Mouse (Mus musculus) midbrain, embryonic 10.5 days (tissue): ENCODE measurements around the gene Wdr38. TPM values are rescaled to one million over a fixed set of nuclear protein-coding genes. Genes with fewer than 3 reads are reported as not detected.

ENCODE experiments used
- DNase-seq: peaks from one replicate; pipeline ENCODE4 v3.0.0-alpha.2; 2017; ENCODE audit warnings: low spot score
- H3K27ac ChIP-seq: fragments of 300-500 bp; sonication (generic); replicated peaks from 2 replicates; pipeline ENCODE4 v1.5.1; 2016; ENCODE audit warnings: mild to moderate bottlenecking
- H3K27me3 ChIP-seq: fragments of 300-500 bp; sonication (generic); 2 replicates; pipeline ENCODE4 v1.6.1; 2016; ENCODE audit warnings: low read depth, mild to moderate bottlenecking; ENCODE audit not compliant: poor library complexity, severe bottlenecking
- H3K36me3 ChIP-seq: fragments of 300-500 bp; sonication (generic); 2 replicates; pipeline ENCODE4 v1.6.1; 2016; ENCODE audit warnings: mild to moderate bottlenecking, moderate library complexity
- H3K4me1 ChIP-seq: fragments of 300-500 bp; sonication (generic); 2 replicates; pipeline ENCODE4 v1.6.1; 2016
- H3K4me3 ChIP-seq: fragments of 300-500 bp; sonication (generic); 2 replicates; pipeline ENCODE4 v1.5.1; 2016; ENCODE audit warnings: mild to moderate bottlenecking, moderate library complexity
- H3K9me3 ChIP-seq: fragments of 300-500 bp; sonication (generic); replicated peaks from 2 replicates; pipeline ENCODE4 v1.6.1; 2016; ENCODE audit warnings: mild to moderate bottlenecking
- WGBS: fragments of 180-500 bp; shearing (Covaris S2); methylation state at CpG from one replicate; pipeline ENCODE4 v1.1.7; 2016; 5-methylcytosine and 5-hydroxymethylcytosine counted together
- polyA plus RNA-seq: library from polyadenylated mRNA; unstranded; fragments of >200 nt; fragmentation: Nextera tagmentation; extraction: Ambion mirVana; gene quantifications from 2 replicates; pipeline ENCODE4 v1.2.1, GENCODE M21; 2016

Gene Wdr38
- polyA plus RNA-seq, 1 experiment from 2014 or later: 1.9 TPM

DNA sequence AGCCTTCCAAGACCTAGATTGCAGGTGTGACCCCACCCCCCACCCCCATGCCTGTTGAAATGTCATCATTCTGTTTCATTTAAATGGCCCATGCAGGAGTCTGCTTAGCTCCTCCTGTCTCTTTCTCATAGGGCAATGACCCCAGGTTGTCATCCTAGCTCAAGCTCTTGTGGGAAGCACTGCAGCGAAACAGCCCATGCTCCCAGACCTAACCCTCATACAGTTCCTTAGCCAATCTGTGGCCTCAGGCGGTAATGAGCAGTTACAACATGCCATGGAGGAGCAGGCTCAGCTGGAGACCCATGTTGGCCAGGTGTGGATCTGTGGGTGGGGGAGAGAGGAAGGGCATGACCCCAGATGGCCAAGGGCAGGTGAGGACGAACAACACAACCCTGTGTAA is 22.1 kb upstream of the Wdr38 start:
- Histone ChIP-seq H3K27ac (no peak overlapping the region), H3K36me3 (no peaks in the 10 kb centered on the region), H3K4me3 (no peak overlapping the region), H3K4me1 (peaks cover 4% of the 10 kb centered on the region; the same call in 1 of the 2 replicates), H3K27me3 (no peaks in the 10 kb centered on the region), H3K9me3 (no peaks in the 10 kb centered on the region)
- no peak for DNase-seq
- WGBS: 86% methylated on average over 3 of the region's 3 CpGs

DNA sequence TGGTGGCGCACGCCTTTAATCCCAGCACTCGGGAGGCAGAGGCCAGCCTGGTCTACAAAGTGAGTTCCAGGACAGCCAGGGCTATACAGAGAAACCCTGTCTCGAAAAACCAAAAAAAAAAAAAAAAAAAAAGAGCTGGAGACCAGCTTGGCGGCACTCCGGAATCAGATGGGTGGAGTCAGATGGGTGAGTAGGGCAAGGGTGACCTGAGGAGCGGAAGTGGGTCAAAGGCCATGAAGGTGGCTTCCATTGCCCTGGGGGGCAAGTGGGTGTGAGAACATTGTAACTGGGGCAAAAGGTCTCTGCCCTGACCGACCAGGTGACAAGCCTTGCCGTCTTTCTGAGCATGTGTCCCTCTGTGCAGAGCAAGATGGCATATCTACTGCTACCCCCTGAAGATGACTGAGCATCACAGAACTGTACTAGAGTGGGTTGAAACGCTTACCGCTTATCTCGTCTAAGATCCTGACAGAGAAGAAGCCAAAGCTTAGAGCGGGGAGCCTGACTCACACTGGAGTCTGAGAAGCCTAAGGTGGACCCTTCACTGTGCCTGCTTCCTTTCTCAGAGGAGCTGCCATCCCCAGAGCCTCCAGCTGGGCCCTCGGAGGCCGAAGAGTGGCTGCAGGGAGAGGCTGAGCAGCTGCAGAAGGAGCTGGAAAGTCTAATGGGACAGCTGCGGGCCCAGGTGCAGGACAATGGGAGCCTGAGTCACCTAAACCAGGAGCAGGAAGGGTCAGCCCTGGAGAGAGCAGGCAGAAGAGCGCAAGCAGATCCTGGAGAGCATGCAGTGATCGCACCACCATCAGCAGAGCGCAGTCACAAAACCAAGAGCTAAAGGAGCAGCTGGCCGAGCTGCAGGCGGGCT is 21.1 kb upstream of the Wdr38 start:
- Histone ChIP-seq H3K4me1 (peaks cover 4% of the 10 kb centered on the region; the same call in 1 of the 2 replicates), H3K27ac (no peak overlapping the region), H3K4me3 (no peak overlapping the region), H3K9me3 (no peaks in the 10 kb centered on the region), H3K36me3 (no peaks in the 10 kb centered on the region), H3K27me3 (no peaks in the 10 kb centered on the region)
- 84% methylated on average over 21 of the region's 21 CpGs for WGBS
- DNase-seq: no peak

DNA sequence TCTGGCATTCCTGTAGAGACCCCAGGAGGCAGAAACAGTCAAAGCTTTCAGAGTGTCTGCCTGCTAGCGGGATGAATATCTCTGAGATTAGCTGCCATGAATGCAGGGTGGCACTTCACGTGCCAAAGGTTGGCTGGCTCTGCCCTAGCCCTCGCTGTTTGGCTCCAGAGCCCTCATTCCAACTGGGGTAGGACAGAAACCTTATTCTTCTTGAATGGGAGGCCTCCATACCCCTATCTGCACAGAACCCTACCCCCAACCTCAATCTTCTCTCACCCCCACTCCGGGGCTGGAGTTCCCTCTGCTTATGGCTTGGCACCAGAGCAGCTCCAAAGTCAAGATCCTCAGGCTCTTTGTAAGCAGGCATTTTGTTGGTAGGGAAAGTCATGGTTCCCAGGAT is 19.4 kb upstream of the Wdr38 start:
- no peaks in the 10 kb centered on the region for H3K36me3 ChIP-seq
- H3K4me1 ChIP-seq: peaks cover 4% of the 10 kb centered on the region; the same call in 1 of the 2 replicates
- H3K27me3 ChIP-seq: no peaks in the 10 kb centered on the region
- no peak for DNase-seq
- no peaks in the 10 kb centered on the region for H3K9me3 ChIP-seq
- H3K27ac ChIP-seq: 0 out of 2 replicates have a peak overlapping the region, but pooled peaks have one; percentile 17
- no peak overlapping the region for H3K4me3 ChIP-seq
- WGBS: 73% methylated on average over 4 of the region's 4 CpGs

DNA sequence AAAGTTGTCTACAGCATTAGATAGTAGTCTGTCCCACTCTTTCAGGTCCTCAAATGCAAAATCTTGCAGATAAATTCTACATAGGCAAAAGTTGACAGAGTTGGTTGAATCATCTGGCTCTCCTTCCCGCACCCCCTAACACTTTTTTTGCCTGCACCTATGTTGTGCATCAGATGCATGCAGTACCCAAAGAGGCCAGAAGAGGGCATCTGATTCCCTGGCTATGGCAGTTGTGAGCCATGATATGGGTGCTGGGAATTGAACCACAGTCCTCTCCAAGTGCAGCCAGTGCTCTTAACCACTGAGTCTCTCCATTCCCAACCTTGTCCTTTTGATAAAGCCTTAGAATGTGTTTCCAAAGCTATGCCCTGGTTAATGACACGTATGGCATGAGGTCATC is 13.8 kb upstream of the Wdr38 start:
- H3K27me3 ChIP-seq: no peaks in the 10 kb centered on the region
- H3K4me1 ChIP-seq: no peaks in the 10 kb centered on the region
- DNase-seq: no peak
- peaks cover 9% of the 10 kb centered on the region; the same call in 1 of the 2 replicates for H3K9me3 ChIP-seq
- no peak overlapping the region for H3K4me3 ChIP-seq
- 97% methylated on average over 2 of the region's 2 CpGs for WGBS
- H3K27ac ChIP-seq: no peak overlapping the region
- no peaks in the 10 kb centered on the region for H3K36me3 ChIP-seq

DNA sequence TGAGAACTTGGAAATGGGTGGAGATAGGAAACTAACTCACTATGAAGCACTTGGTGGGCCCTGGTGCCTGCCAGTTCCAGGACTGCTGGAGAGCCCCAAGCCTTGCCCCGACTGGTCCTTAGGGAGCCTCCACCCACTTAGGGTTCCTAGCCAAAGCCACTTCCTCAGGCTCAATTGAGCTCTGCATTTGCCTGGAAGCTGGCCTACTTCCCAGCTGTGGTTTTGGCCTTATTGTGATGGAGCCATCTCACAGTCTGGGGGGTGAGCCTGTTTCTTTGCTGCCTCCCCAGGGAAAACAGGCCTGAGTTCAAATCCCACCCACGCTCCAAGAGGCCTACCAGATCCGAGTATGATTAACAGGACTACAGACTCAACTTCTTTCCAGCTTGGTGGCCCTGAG is 10.7 kb upstream of the Wdr38 start:
- Histone ChIP-seq H3K9me3 (peaks cover 9% of the 10 kb centered on the region; the same call in 1 of the 2 replicates), H3K27me3 (no peaks in the 10 kb centered on the region), H3K4me1 (no peaks in the 10 kb centered on the region), H3K36me3 (no peaks in the 10 kb centered on the region), H3K27ac (no peak overlapping the region), H3K4me3 (no peak overlapping the region)
- WGBS: 92% methylated on average over 3 of the region's 3 CpGs
- no peak for DNase-seq

DNA sequence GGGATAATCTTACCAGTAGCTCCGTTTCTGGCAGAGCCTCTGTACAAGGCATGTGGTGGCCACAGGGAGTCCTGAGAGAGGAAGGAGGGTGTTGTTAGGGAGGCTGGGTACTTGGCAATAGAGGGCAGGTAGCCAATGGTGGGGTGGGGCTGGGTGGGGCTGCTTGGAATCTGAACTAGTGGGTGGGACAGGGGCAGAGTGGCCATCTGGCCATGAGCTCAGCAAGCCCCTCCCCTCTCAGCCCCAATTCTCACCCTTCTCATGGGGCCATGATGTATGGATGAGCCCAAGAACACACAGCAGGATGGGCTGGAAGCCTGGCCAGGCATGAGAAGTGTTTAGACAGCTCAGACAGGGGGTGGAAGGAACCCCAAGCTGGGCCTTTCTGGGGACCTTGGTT is 9.9 kb upstream of the Wdr38 start:
- H3K36me3 ChIP-seq: no peaks in the 10 kb centered on the region
- H3K9me3 ChIP-seq: peaks cover 9% of the 10 kb centered on the region; the same call in 1 of the 2 replicates
- H3K27ac ChIP-seq: no peak overlapping the region
- H3K4me3 ChIP-seq: no peak overlapping the region
- WGBS: 70% methylated on average over 1 of the region's 1 CpGs
- DNase-seq: no peak
- no peaks in the 10 kb centered on the region for H3K27me3 ChIP-seq
- H3K4me1 ChIP-seq: no peaks in the 10 kb centered on the region

DNA sequence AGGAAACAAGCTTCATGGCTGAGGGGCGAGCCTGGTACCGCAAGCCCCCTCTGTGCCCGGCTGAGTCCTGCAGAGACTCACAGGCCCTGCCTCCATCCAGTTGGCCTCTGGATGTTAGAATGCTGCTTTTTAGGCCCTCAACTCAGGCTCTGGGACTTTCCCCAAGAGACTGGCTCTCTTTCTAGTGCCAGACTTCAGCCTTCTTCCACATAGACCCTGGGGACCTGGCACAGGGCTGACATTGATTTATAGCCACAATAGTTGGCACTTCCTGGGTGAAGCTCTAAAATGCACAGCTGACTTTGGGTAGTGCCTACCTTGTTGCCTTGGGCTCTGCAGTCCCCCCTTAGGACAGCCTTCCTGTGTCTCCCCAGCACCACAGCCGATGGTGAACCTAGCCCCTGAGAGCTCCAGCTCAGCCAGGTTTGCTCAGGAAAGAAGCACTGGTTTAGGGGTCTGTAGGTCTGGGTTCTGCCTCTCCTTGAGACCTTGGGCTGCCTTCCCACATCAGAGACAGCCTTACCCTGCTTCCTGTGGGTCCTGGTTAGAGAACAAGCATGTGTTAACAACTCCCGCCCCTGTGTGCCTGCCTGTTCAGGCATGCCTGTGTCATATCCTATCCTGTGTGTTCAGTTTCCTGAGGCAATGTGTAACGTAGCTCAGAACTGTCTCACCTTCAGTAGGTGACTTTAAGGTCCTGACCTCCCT is 9.3 kb upstream of the Wdr38 start:
- Histone ChIP-seq H3K4me3 (no peak overlapping the region), H3K27ac (no peak overlapping the region), H3K9me3 (peaks cover 9% of the 10 kb centered on the region; the same call in 1 of the 2 replicates), H3K4me1 (no peaks in the 10 kb centered on the region), H3K27me3 (no peaks in the 10 kb centered on the region), H3K36me3 (no peaks in the 10 kb centered on the region)
- 92% methylated on average over 6 of the region's 6 CpGs for WGBS
- no peak for DNase-seq

DNA sequence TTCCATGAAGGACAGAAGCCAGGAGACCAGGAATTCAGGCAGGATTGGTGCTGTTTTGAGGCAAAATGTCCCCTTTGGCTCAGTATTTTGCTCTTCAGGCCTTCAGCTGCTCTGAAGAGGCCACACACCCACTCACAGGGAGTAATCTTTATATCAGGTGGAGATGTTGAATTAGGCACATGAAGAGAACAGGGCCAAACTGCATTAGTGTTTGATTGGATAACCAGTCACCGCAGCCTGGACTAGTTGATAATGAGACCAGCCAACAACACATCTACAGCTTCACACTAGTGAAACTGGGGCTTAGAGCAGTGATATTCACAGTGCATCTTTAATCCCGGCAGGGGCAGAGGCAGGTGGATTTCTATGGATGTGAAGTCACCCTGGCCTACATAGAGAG is 8.3 kb upstream of the Wdr38 start:
- Histone ChIP-seq H3K9me3 (peaks cover 4% of the 10 kb centered on the region; the same call in 1 of the 2 replicates), H3K4me3 (no peak overlapping the region), H3K4me1 (no peaks in the 10 kb centered on the region), H3K27ac (no peak overlapping the region), H3K36me3 (no peaks in the 10 kb centered on the region), H3K27me3 (no peaks in the 10 kb centered on the region)
- WGBS: 87% methylated on average over 2 of the region's 2 CpGs
- DNase-seq: no peak

DNA sequence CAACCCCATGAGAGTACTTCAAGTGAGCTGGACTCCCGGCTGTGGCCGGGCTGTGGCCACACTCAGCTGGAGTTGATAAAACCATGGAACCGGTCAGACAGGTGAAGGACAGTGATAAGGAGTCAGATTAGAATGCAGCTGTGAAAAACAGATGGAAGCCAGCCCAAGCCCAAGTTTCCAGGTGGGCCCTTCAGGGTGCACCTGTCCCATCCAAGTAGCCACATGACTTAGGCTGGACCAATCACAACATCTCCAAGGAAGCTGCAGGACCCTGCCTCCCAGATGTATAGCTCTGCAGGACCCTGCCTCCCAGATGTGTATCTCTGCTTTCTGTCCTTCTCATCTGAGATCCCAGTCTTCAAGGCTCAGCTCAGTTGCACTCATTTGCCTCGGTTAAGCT is 5.3 kb upstream of the Wdr38 start:
- Histone ChIP-seq H3K4me1 (no peaks in the 10 kb centered on the region), H3K9me3 (no peaks in the 10 kb centered on the region), H3K27ac (no peak overlapping the region), H3K27me3 (peaks cover 4% of the 10 kb centered on the region), H3K36me3 (no peaks in the 10 kb centered on the region), H3K4me3 (no peak overlapping the region)
- no peak for DNase-seq
- 78% methylated on average over 4 of the region's 4 CpGs for WGBS

DNA sequence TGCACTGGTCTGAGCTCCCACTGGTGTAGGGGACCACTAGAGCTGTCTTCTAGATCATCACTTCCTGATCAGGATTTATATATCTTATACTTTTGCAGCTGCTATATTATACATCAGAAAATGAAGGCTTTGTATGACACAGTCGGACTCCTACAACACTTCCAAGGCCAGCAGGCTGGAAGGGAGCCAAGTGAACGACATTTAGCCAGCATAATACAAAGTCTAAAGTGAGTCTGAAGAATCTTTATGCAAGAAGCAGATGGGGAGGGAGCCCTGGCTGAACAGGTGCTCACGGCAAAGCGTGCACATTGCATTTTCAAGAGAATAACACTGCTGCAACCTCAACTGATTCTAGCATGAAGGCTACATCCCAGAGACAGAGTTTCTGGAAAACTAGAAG is 4.8 kb upstream of the Wdr38 start:
- Histone ChIP-seq H3K4me1 (peaks cover 1% of the 10 kb centered on the region), H3K36me3 (no peaks in the 10 kb centered on the region), H3K4me3 (no peak overlapping the region), H3K9me3 (no peaks in the 10 kb centered on the region), H3K27ac (no peak overlapping the region), H3K27me3 (peaks cover 9% of the 10 kb centered on the region)
- no peak for DNase-seq
- 84% methylated on average over 4 of the region's 4 CpGs for WGBS

DNA sequence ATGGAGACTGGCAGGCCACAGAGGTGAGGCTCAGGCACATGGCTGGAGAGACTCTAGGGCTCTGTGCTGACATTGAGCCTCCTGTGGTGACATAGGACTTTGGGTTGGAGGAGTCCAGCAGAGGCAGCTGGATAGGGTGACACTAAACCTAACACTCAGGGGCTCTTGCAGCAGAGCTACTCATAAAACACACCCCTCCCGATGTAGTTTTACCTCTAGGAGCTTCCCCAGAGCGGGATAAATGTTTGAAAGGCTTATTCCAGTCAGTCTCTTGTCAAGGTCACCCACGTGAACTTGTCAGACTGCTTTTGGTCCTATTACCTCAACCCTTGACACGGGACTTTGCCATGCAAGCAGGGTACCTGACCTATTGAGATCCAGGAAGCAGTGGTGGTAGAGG is 2.1 kb downstream of the Wdr38 start:
- H3K36me3 ChIP-seq: peaks cover 52% of the 10 kb centered on the region
- WGBS: 71% methylated on average over 4 of the region's 4 CpGs

DNA sequence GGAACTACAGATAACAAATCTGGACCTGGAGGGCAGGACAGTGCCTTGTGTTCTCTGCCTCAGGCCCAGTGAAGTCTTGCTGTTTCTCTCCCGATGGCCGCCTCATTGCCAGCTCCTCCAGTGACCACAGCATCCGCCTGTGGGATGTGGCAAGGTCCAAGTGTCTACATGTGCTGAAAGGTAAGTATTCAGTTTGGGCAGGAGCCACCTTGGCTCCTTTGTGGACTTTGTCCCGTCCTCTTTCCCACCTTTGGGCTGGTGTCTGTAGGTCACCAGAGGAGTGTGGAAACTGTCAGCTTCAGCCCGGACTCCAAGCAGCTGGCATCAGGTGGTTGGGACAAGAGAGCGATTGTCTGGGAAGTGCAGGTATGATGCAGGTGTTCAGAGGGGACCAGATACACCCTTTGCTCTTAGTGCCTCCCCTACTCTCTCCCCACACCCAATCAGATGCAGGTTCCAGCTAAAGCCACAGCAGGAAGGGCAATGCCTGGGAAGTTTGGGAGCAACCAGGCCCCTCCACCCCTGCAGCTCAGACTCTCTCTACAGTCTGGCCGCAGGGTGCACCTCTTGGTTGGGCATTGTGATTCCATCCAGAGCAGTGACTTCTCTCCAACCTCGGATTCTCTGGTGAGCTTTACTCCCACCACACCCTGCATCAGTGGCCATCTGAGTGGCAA is 2.8 kb downstream of the Wdr38 start:
- no peak overlapping the region for H3K4me3 ChIP-seq
- DNase-seq: no peak
- H3K36me3 ChIP-seq: peaks cover 52% of the 10 kb centered on the region
- peaks cover 37% of the 10 kb centered on the region for H3K4me1 ChIP-seq
- no peak overlapping the region for H3K27ac ChIP-seq
- peaks cover 9% of the 10 kb centered on the region for H3K27me3 ChIP-seq
- no peaks in the 10 kb centered on the region for H3K9me3 ChIP-seq
- 68% methylated on average over 8 of the region's 8 CpGs for WGBS

More for the DNA sequence above, 2.1 kb downstream of the Wdr38 start:
- Histone ChIP-seq H3K4me3 (no peak overlapping the region), H3K27ac (no peak overlapping the region), H3K27me3 (peaks cover 9% of the 10 kb centered on the region), H3K9me3 (no peaks in the 10 kb centered on the region), H3K4me1 (peaks cover 37% of the 10 kb centered on the region)
- DNase-seq: no peak

DNA sequence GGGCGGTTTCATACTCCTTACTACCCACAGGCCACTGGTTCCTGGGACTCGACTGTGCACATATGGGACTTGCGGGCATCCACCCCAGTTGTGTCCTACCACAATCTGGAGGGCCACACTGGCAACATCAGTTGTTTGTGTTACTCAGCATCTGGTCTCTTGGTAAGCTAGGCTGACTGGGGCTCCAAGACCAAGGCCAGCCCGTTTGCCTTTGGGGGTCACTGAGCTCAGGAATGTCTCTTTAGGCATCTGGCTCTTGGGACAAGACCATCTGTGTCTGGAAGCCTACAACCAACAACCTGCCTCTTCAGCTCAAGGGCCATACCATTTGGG is 3.3 kb downstream of the Wdr38 start:
- Histone ChIP-seq H3K27ac (no peak overlapping the region), H3K27me3 (peaks cover 9% of the 10 kb centered on the region), H3K36me3 (peaks cover 52% of the 10 kb centered on the region), H3K4me1 (peaks cover 37% of the 10 kb centered on the region), H3K4me3 (no peak overlapping the region), H3K9me3 (no peaks in the 10 kb centered on the region)
- 89% methylated on average over 4 of the region's 4 CpGs for WGBS
- DNase-seq: no peak
